Comparison of ENCODE assay signal across 12 mouse cellular contexts in genomic region chr4:150807727-150808470, GRCm38 (mm10). TPM values are rescaled to one million over a fixed set of nuclear protein-coding genes. Genes with fewer than 3 reads are reported as not detected.
DNase-seq lines count a peak whose midpoint lies in the region; ATAC-seq and TF ChIP-seq lines count a peak whose summit lies in the region.
"Had no signal": no experiment of that assay in that cellular context is flagged by ENCODE, and none has a peak within 500 bp of the region (broad histone marks: within the 10 kb centered on the region; RNA-seq: fewer than 3 reads in every experiment).

No protein-coding gene starts in this region.

- no peak for TF ChIP-seq CTCF in lung, adult 2 months (IDR thresholded peaks at IDR 0.05; ENCODE audit: insufficient read depth, low read length)
- TF ChIP-seq CTCF in heart, postnatal 0 days (IDR thresholded peaks at IDR 0.05; ENCODE audit: low read depth) = no peak
- TF ChIP-seq CTCF in liver, embryonic 14.5 days (IDR thresholded peaks at IDR 0.05; ENCODE audit: low read depth) = no peak

- no peak for DNase-seq in lung, adult 2 months
- no peak for DNase-seq in lung, postnatal 14 days
- DNase-seq in heart, postnatal 0 days (ENCODE audit: low spot score) = peak; percentile 14
- no peak for DNase-seq in liver, embryonic 14.5 days (ENCODE audit: low read depth in 3 of 3, low spot score in 3 of 3)
- DNase-seq in cerebellum, adult 9-11 months = no peak
- DNase-seq in left cerebral cortex, adult 8-10 months (ENCODE audit: low spot score in 2 of 2) = no peak
- no peak for DNase-seq in gastrocnemius, adult 8-10 months (ENCODE audit: low spot score in 2 of 2)
- DNase-seq: forebrain, postnatal 0 days had no signal

- peak overlapping the region; percentile 22 for H3K4me2 ChIP-seq in heart, postnatal 0 days (ENCODE audit: low read depth, low read length)
- no peak overlapping the region for H3K4me2 ChIP-seq in liver, embryonic 14.5 days (ENCODE audit: low read depth)
- H3K4me2 ChIP-seq: embryonic facial prominence, embryonic 13.5 days had no signal

- no peak overlapping the region for H3K4me3 ChIP-seq in lung, adult 2 months (replicated peaks; ENCODE audit: extremely low read depth, low read depth, low read length)
- no peak overlapping the region for H3K4me3 ChIP-seq in heart, postnatal 0 days (ENCODE audit: low read depth, low read length)
- no peak overlapping the region for H3K4me3 ChIP-seq in liver, embryonic 14.5 days (ENCODE audit: insufficient read depth in 1 of 2, low read depth in 2 of 2, low read length in 2 of 2)
- H3K4me3 ChIP-seq: embryonic facial prominence, embryonic 13.5 days; layer of hippocampus, adult 2 months; midbrain, embryonic 10.5 days had no signal

- TF ChIP-seq POLR2A in lung, adult 2 months (IDR thresholded peaks at IDR 0.05; ENCODE audit: borderline replicate concordance, extremely low read depth, low read depth, low read length) = peak; percentile 27; the same call in 1 of the 2 replicates

- no peak overlapping the region for H3K9ac ChIP-seq in heart, postnatal 0 days (replicated peaks; ENCODE audit: low read depth, low read length)
- no peak overlapping the region for H3K9ac ChIP-seq in liver, embryonic 14.5 days (replicated peaks)
- H3K9ac ChIP-seq: embryonic facial prominence, embryonic 13.5 days; forebrain, postnatal 0 days had no signal

- peak overlapping the region; percentile 61 for H3K27ac ChIP-seq in heart, postnatal 0 days (ENCODE audit: low read depth)
- H3K27ac ChIP-seq in liver, embryonic 14.5 days = no peak overlapping the region
- H3K27ac ChIP-seq: layer of hippocampus, adult 2 months; midbrain, embryonic 10.5 days had no signal

- H3K27me3 ChIP-seq in heart, postnatal 0 days (ENCODE audit: control insufficient read depth, insufficient read depth, low read length) = no peaks in the 10 kb centered on the region
- H3K27me3 ChIP-seq in liver, embryonic 14.5 days (ENCODE audit: control insufficient read depth, insufficient read depth, low read length) = no peaks in the 10 kb centered on the region

- H3K4me1 ChIP-seq in lung, adult 2 months (ENCODE audit: control insufficient read depth, insufficient read depth, low read length) = peaks cover 14% of the 10 kb centered on the region
- peaks cover 9% of the 10 kb centered on the region for H3K4me1 ChIP-seq in heart, postnatal 0 days (ENCODE audit: control insufficient read depth, insufficient read depth)
- peaks cover 0 to 17% of the 10 kb centered on the region in 2 experiments; a peak in 2 of 4 replicates for H3K4me1 ChIP-seq in liver, embryonic 14.5 days (replicated peaks; ENCODE audit: control insufficient read depth in 2 of 2, insufficient read depth in 2 of 2, low read length in 1 of 2)
- H3K4me1 ChIP-seq: midbrain, embryonic 10.5 days had no signal

- H3K9me3 ChIP-seq in heart, postnatal 0 days (replicated peaks; ENCODE audit: control insufficient read depth, low read length) = no peaks in the 10 kb centered on the region
- H3K9me3 ChIP-seq in liver, embryonic 14.5 days (ENCODE audit: control insufficient read depth, low read length) = no peaks in the 10 kb centered on the region
- H3K9me3 ChIP-seq: embryonic facial prominence, embryonic 13.5 days; midbrain, embryonic 10.5 days had no signal

- TF ChIP-seq EP300 in heart, postnatal 0 days (IDR thresholded peaks at IDR 0.05; ENCODE audit: low read depth) = no peak
- 0 out of 2 replicates have a peak, but pooled peaks have one; percentile 25 for TF ChIP-seq EP300 in liver, embryonic 14.5 days (IDR thresholded peaks at IDR 0.05; ENCODE audit: low read depth)

- ATAC-seq in common myeloid progenitor, adult 5-6 weeks (replicated peaks; ENCODE audit: low read depth, poor library complexity, severe bottlenecking) = peak; percentile 4; the same call in 1 of the 2 replicates
- peak; percentile 59 for ATAC-seq in heart, postnatal 0 days (ENCODE audit: insufficient read depth, low read depth)
- ATAC-seq in liver, embryonic 14.5 days (ENCODE audit: insufficient read depth) = 0 out of 2 replicates have a peak, but pooled peaks have one; percentile 17
- ATAC-seq: forebrain, postnatal 0 days had no signal

- 46% methylated on average over 20 of the region's 20 CpGs for WGBS in lung, adult 2 months
- 15% methylated on average over 20 of the region's 20 CpGs for WGBS in heart, postnatal 0 days
- WGBS in liver, embryonic 14.5 days (ENCODE audit: insufficient replicate concordance) = 31% methylated on average over 20 of the region's 20 CpGs

- H3K36me3 ChIP-seq in heart, postnatal 0 days (replicated peaks; ENCODE audit: control insufficient read depth, insufficient read depth, low read length) = no peaks in the 10 kb centered on the region
- no peaks in the 10 kb centered on the region for H3K36me3 ChIP-seq in liver, embryonic 14.5 days (replicated peaks; ENCODE audit: control insufficient read depth, insufficient read depth, low read depth)
- H3K36me3 ChIP-seq: embryonic facial prominence, embryonic 13.5 days; midbrain, embryonic 10.5 days had no signal

RNA-seq across cellular contexts. Expression of gene Errfi1, which starts 45.8 kb away (rescaled TPM):
- 53.7 and 85.0 TPM in 2 replicates for polyA plus RNA-seq in lung, adult 2 months (2012; rRNA removed)
- total RNA-seq in common myeloid progenitor, adult 5-6 weeks (2017) = 0.05 and 0.59 TPM in 2 replicates
- total RNA-seq in heart, postnatal 0 days (2014; rRNA removed; ENCODE audit: low replicate concordance) = 16.0 and 33.7 TPM in 2 replicates
- 7.4 and 7.9 TPM in 2 replicates for polyA plus RNA-seq in heart, postnatal 0 days (2015; fragmentation: Nextera tagmentation; extraction: Ambion mirVana)
- polyA plus RNA-seq in liver, embryonic 14.5 days (2012; rRNA removed) = 11.3 and 12.6 TPM in 2 replicates
- 23.1 and 26.1 TPM in 2 replicates for polyA plus RNA-seq in liver, embryonic 14.5 days (2014; fragmentation: Nextera tagmentation; extraction: Ambion mirVana)
- 10 to 100 TPM; 25.4 to 28.1 (median 26.1) TPM for total RNA-seq in left cerebral cortex, adult 8-10 months (2022)
- total RNA-seq in gastrocnemius, adult 8-10 months (2022) = 10 to 100 TPM; 12.1 to 28.7 (median 15.0) TPM

Comparison
In these comparisons a context has a peak if more than half of its experiments do, and no peak if none do; other contexts are left out.
1. ATAC-seq: peak in every context shown above with its lines; median percentile 59 in heart, postnatal 0 days; 17 in liver, embryonic 14.5 days; 4 in common myeloid progenitor, adult 5-6 weeks.